Mouse (Mus musculus) heart, adult 2 months (tissue): Measurements from ENCODE around the gene Nudt8.

ENCODE experiments used
- CTCF ChIP-seq: fragments of 200-600 bp; IDR thresholded peaks from 2 replicates; pipeline ENCODE4 v1.8.1; 2022; ENCODE audit warnings: antibody characterized with exemption, mild to moderate bottlenecking, moderate library complexity
- EP300 ChIP-seq: fragments of 200-500 bp; IDR thresholded peaks from 2 replicates; pipeline ENCODE4 v1.6.1; 2011; ENCODE audit warnings: low read depth, low read length, control low read depth; ENCODE audit not compliant: insufficient read depth
- POLR2A ChIP-seq: fragments of 200-500 bp; IDR thresholded peaks from 2 replicates; pipeline ENCODE4 v1.6.1; 2011; ENCODE audit warnings: mild to moderate bottlenecking, low read depth, low read length, control low read depth; ENCODE audit not compliant: insufficient read depth

DNA sequence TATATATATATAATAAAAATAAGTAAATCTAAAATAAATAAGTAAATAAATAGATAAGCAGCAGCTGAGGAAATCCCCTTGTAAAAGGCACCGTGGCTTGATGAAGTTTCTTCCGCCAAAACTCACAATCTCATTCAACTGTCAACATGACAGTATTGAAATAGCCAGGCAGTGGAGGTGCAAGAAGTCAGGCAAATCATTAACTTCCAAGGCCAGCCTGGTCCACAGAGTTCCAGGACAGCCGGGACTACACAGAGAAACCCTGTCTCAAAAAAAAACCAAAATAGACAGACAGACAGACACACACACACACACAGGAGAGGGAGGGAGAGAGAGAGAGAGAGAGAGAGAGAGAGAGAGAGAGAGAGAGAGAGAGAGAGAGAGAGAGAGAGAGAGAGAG is 32.9 kb downstream of the Nudt8 start:
- no peak for TF ChIP-seq CTCF
- no peak for TF ChIP-seq POLR2A
- TF ChIP-seq EP300: no peak
